Mouse (Mus musculus) MEL (cell line): ENCODE data around the gene Med14. TPM values are rescaled to one million over a fixed set of nuclear protein-coding genes. Genes with fewer than 3 reads are reported as not detected.

ENCODE experiments used
- DNase-seq: peaks from one replicate; pipeline ENCODE4 v3.0.0; 2011; ENCODE audit warnings: low read depth, low spot score
- H3K27ac ChIP-seq: 2 replicates; pipeline ENCODE4 v1.5.1; 2012; ENCODE audit warnings: low read depth, mild to moderate bottlenecking, control low read depth, low read length, moderate library complexity; ENCODE audit not compliant: control insufficient read depth
- H3K27me3 ChIP-seq, 2 experiments: fragments of 150-350 bp in 1 of 2; sonication (generic) in 1 of 2; 2 replicates each; pipeline ENCODE4 v1.6.1; 2012; ENCODE audit warnings: low read length in 2 of 2, mild to moderate bottlenecking in 2 of 2, improper control_type of control experiment in 1 of 2, moderate library complexity in 1 of 2; ENCODE audit not compliant: insufficient read depth in 2 of 2, control insufficient read depth in 1 of 2
- H3K36me3 ChIP-seq, 2 experiments: 2 replicates each; pipeline ENCODE4 v1.6.1; 2012 to 2014; ENCODE audit warnings: low read length in 2 of 2, improper control_type of control experiment in 1 of 2, inconsistent platforms in 1 of 2, mild to moderate bottlenecking in 1 of 2; ENCODE audit not compliant: insufficient read depth in 2 of 2, control insufficient read depth in 1 of 2
- H3K4me1 ChIP-seq, 2 experiments: fragments of 150-350 bp in 1 of 2; sonication (generic) in 1 of 2; 2 replicates each; pipeline ENCODE4 v1.6.1; 2012; ENCODE audit warnings: low read length in 2 of 2, improper control_type of control experiment in 1 of 2, mild to moderate bottlenecking in 1 of 2; ENCODE audit not compliant: insufficient read depth in 2 of 2, control insufficient read depth in 1 of 2
- H3K4me3 ChIP-seq, 2 experiments: fragments of 150-350 bp in 1 of 2; sonication (generic) in 1 of 2; 2 replicates each; pipeline ENCODE4 v1.5.1; 2012; ENCODE audit warnings: low read depth in 2 of 2, low read length in 2 of 2, mild to moderate bottlenecking in 2 of 2, moderate library complexity in 2 of 2, control low read depth in 1 of 2, improper control_type of control experiment in 1 of 2; ENCODE audit not compliant: control insufficient read depth in 1 of 2, insufficient read depth in 1 of 2
- H3K79me2 ChIP-seq: 2 replicates; pipeline ENCODE4 v1.6.1; 2012; ENCODE audit warnings: mild to moderate bottlenecking, low read length, moderate library complexity; ENCODE audit not compliant: control insufficient read depth, poor library complexity, insufficient read depth
- H3K9ac ChIP-seq: 2 replicates; pipeline ENCODE4 v1.6.1; 2012; ENCODE audit warnings: low read depth, mild to moderate bottlenecking, control low read depth, low read length, moderate library complexity; ENCODE audit not compliant: control insufficient read depth, poor library complexity, severe bottlenecking
- H3K9me3 ChIP-seq: fragments of 150-350 bp; sonication (generic); replicated peaks from 2 replicates; pipeline ENCODE4 v1.6.1; 2012; ENCODE audit warnings: mild to moderate bottlenecking, low read length, improper control_type of control experiment, moderate library complexity; ENCODE audit not compliant: insufficient read depth
- BHLHE40 ChIP-seq: IDR thresholded peaks from 2 replicates; pipeline ENCODE4 v1.6.1; 2012; ENCODE audit warnings: low read depth, mild to moderate bottlenecking, inconsistent platforms, low read length, improper control_type of control experiment, borderline replicate concordance
- CHD2 ChIP-seq: IDR thresholded peaks from 2 replicates; pipeline ENCODE4 v1.6.1; 2011; ENCODE audit warnings: low read length, improper control_type of control experiment
- CTCF ChIP-seq, 3 experiments: IDR thresholded peaks in 2 of 3; conservative IDR thresholded peaks in 1 of 3; 2 replicates each; pipeline ENCODE4 v1.5.1; 2011 to 2012; ENCODE audit warnings: low read length in 3 of 3, low read depth in 2 of 3, mild to moderate bottlenecking in 2 of 3, improper control_type of control experiment in 1 of 3, inconsistent platforms in 1 of 3, mixed read lengths in 1 of 3, moderate library complexity in 1 of 3; ENCODE audit not compliant: control insufficient read depth in 1 of 3, insufficient read depth in 1 of 3, poor library complexity in 1 of 3, severe bottlenecking in 1 of 3
- E2F4 ChIP-seq: IDR thresholded peaks from 2 replicates; pipeline ENCODE4 v1.6.1; 2011; ENCODE audit warnings: low read depth, low read length, improper control_type of control experiment, borderline replicate concordance
- ELF1 ChIP-seq: IDR thresholded peaks from 2 replicates; pipeline ENCODE4 v1.6.1; 2014; ENCODE audit warnings: low read depth, mild to moderate bottlenecking, inconsistent platforms, low read length, improper control_type of control experiment, moderate library complexity
- EP300 ChIP-seq, 2 experiments: IDR thresholded peaks; 2 replicates each; pipeline ENCODE4 v1.6.1; 2011; ENCODE audit warnings: improper control_type of control experiment in 2 of 2, low read length in 2 of 2, low read depth in 1 of 2, mild to moderate bottlenecking in 1 of 2
- GATA1 ChIP-seq: IDR thresholded peaks from 2 replicates; pipeline ENCODE4 v1.6.1; 2011; ENCODE audit warnings: low read depth, low read length, improper control_type of control experiment
- JUND ChIP-seq: IDR thresholded peaks from 2 replicates; pipeline ENCODE4 v1.6.1; 2011; ENCODE audit warnings: low read depth, mild to moderate bottlenecking, improper control_type of control experiment, low read length
- KAT2A ChIP-seq: conservative IDR thresholded peaks from 2 replicates; pipeline ENCODE4 v1.6.1; 2012; ENCODE audit warnings: low read depth, low read length, improper control_type of control experiment, inconsistent platforms
- MAFK ChIP-seq: IDR thresholded peaks from 2 replicates; pipeline ENCODE4 v1.6.1; 2011; ENCODE audit warnings: low read depth, mild to moderate bottlenecking, low read length, improper control_type of control experiment, borderline replicate concordance
- MAX ChIP-seq: IDR thresholded peaks from 2 replicates; pipeline ENCODE4 v1.6.1; 2011; ENCODE audit warnings: low read length, improper control_type of control experiment
- MAZ ChIP-seq: IDR thresholded peaks from 2 replicates; pipeline ENCODE4 v1.6.1; 2012; ENCODE audit warnings: low read depth, mild to moderate bottlenecking, inconsistent platforms, low read length, improper control_type of control experiment
- MYB ChIP-seq: IDR thresholded peaks from 2 replicates; pipeline ENCODE4 v1.6.1; 2011; ENCODE audit warnings: mild to moderate bottlenecking, low read depth, low read length, improper control_type of control experiment
- MYC ChIP-seq: IDR thresholded peaks from 2 replicates; pipeline ENCODE4 v1.6.1; 2011; ENCODE audit warnings: low read depth, mild to moderate bottlenecking, low read length, improper control_type of control experiment, moderate library complexity
- POLR2A ChIP-seq, 2 experiments: IDR thresholded peaks; 2 replicates each; pipeline ENCODE4 v1.6.1; 2011 to 2012; ENCODE audit warnings: low read length in 2 of 2, mild to moderate bottlenecking in 2 of 2, control low read depth in 1 of 2, improper control_type of control experiment in 1 of 2, low read depth in 1 of 2, moderate library complexity in 1 of 2; ENCODE audit not compliant: control insufficient read depth in 1 of 2, insufficient read depth in 1 of 2, poor library complexity in 1 of 2
- POLR2AphosphoS2 ChIP-seq: IDR thresholded peaks from 2 replicates; pipeline ENCODE4 v1.6.1; 2011; ENCODE audit warnings: low read length, improper control_type of control experiment
- POLR2AphosphoS5 ChIP-seq: IDR thresholded peaks from 2 replicates; pipeline ENCODE4 v1.6.1; 2012; ENCODE audit warnings: low read depth, borderline replicate concordance, mild to moderate bottlenecking, inconsistent platforms, low read length, moderate library complexity, mixed read lengths
- SIN3A ChIP-seq: IDR thresholded peaks from 2 replicates; pipeline ENCODE4 v1.6.1; 2012; ENCODE audit warnings: low read length, improper control_type of control experiment, inconsistent platforms
- SMC3 ChIP-seq: IDR thresholded peaks from 2 replicates; pipeline ENCODE4 v1.6.1; 2011; ENCODE audit warnings: low read depth, low read length, improper control_type of control experiment
- TAL1 ChIP-seq: IDR thresholded peaks from 2 replicates; pipeline ENCODE4 v1.6.1; 2012; ENCODE audit warnings: mild to moderate bottlenecking, inconsistent platforms, low read length, moderate library complexity, mixed read lengths
- TBP ChIP-seq: IDR thresholded peaks from 2 replicates; pipeline ENCODE4 v1.8.0; 2011; ENCODE audit warnings: low read depth, low read length, improper control_type of control experiment
- USF1 ChIP-seq: IDR thresholded peaks from 2 replicates; pipeline ENCODE4 v1.6.1; 2014; ENCODE audit warnings: low read depth, mild to moderate bottlenecking, inconsistent platforms, low read length, improper control_type of control experiment, moderate library complexity
- USF2 ChIP-seq, 2 experiments: IDR thresholded peaks; 2 replicates each; pipeline ENCODE4 v1.6.1; 2011 to 2012; ENCODE audit warnings: improper control_type of control experiment in 2 of 2, low read length in 2 of 2, borderline replicate concordance in 1 of 2, inconsistent platforms in 1 of 2, low read depth in 1 of 2, mild to moderate bottlenecking in 1 of 2; ENCODE audit not compliant: insufficient read depth in 1 of 2
- ZC3H11A ChIP-seq: IDR thresholded peaks from 2 replicates; pipeline ENCODE4 v1.6.1; 2012; ENCODE audit warnings: low read depth, mild to moderate bottlenecking, inconsistent platforms, low read length, improper control_type of control experiment
- ZMIZ1 ChIP-seq: IDR thresholded peaks from 2 replicates; pipeline ENCODE4 v1.6.1; 2012; ENCODE audit warnings: low read depth, mild to moderate bottlenecking, inconsistent platforms, low read length, improper control_type of control experiment, moderate library complexity
- ZNF384 ChIP-seq: IDR thresholded peaks from 2 replicates; pipeline ENCODE4 v1.6.1; 2012; ENCODE audit warnings: low read depth, mild to moderate bottlenecking, inconsistent platforms, low read length, improper control_type of control experiment
- polyA plus RNA-seq, 2 experiments: library from polyadenylated mRNA; stranded (reverse) in 1 of 2; unstranded in 1 of 2; fragments of >175 nt in 1 of 2; fragments of >200 nt in 1 of 2; gene quantifications; 2 replicates each; pipeline versions ENCODE4 v1.2.1 to v1.2.4; 2012; ENCODE audit warnings: low replicate concordance in 2 of 2, low read depth in 1 of 2; ENCODE audit not compliant: insufficient read length in 2 of 2, insufficient read depth in 1 of 2, missing spikeins in 1 of 2
- total RNA-seq: library from RNA; depleted of rRNA; stranded (reverse); fragments of 300-350 nt; gene quantifications from 2 replicates; pipeline ENCODE4 v1.2.3, GENCODE M21; 2012

Gene Med14
- total and polyA plus RNA-seq, 3 experiments, result 34.6 to 77.9 (median 53.3) TPM

DNA sequence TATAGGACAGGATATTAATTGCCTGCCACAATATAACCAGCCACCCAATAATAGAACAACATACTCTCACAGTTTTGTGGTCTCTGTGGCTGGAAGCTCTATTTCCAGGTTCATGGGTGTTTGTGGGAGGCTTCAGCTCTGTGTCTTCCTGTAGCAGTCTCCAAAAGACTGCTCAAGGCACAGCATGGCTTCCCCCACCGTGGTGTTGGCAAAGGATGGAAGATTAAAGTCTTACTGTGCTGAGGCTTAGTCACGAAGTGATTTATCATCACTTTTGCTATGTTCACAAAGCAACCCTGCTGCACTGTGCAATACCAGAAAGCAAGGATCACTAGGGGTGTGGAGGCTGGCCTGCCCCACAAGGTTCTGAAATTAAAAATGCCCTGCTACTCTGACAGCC lies 108.0 kb downstream of the Med14 start:
- H3K27me3 ChIP-seq, result no peaks in the 10 kb centered on the region
- no peak overlapping the region for H3K27ac ChIP-seq
- no peaks in the 10 kb centered on the region for H3K79me2 ChIP-seq
- no peak for DNase-seq
- peaks cover 0 to 5% of the 10 kb centered on the region in 2 experiments; a peak in 2 of 4 replicates for H3K36me3 ChIP-seq
- no peak overlapping the region for H3K9ac ChIP-seq
- TF ChIP-seq ZC3H11A, result no peak
- TF ChIP-seq MAFK, result no peak
- no peak for TF ChIP-seq TBP
- TF ChIP-seq TAL1, result no peak
- TF ChIP-seq ZNF384, result no peak
- no peak for TF ChIP-seq KAT2A
- no peak for TF ChIP-seq USF2 (IDR thresholded peaks at IDR 0.05; ENCODE audit: borderline replicate concordance in 1 of 2, insufficient read depth in 1 of 2, low read depth in 1 of 2, low read length in 2 of 2)
- TF ChIP-seq MYB, result no peak
- no peak for TF ChIP-seq POLR2AphosphoS5
- no peak for TF ChIP-seq JUND
- no peak; the same call in 1 of the 2 replicates for TF ChIP-seq POLR2AphosphoS2
- no peak for TF ChIP-seq E2F4
- TF ChIP-seq USF1, result no peak
- TF ChIP-seq SMC3, result no peak
- TF ChIP-seq GATA1, result no peak
- no peak for TF ChIP-seq MAX
- no peak for TF ChIP-seq MYC
- TF ChIP-seq BHLHE40, result no peak
- TF ChIP-seq, all 39 proteins: peak for 0
- Histone ChIP-seq H3K4me3 (no peak overlapping the region), H3K9me3 (no peaks in the 10 kb centered on the region), H3K4me1 (no peaks in the 10 kb centered on the region)

GRCm38 (mm10) chrX:12651906-12652305 lies 110.0 kb downstream of the Med14 start:
- H3K4me3 ChIP-seq, result no peak overlapping the region
- H3K27me3 ChIP-seq, result no peaks in the 10 kb centered on the region
- no peaks in the 10 kb centered on the region for H3K9me3 ChIP-seq
- H3K27ac ChIP-seq, result no peak overlapping the region
- no peaks in the 10 kb centered on the region for H3K79me2 ChIP-seq
- no peak for DNase-seq
- no peaks in the 10 kb centered on the region for H3K4me1 ChIP-seq
- H3K36me3 ChIP-seq, result peaks cover 0 to 4% of the 10 kb centered on the region in 2 experiments; a peak in 2 of 4 replicates
- no peak overlapping the region for H3K9ac ChIP-seq
- TF ChIP-seq CHD2, result no peak
- TF ChIP-seq MAFK, result no peak
- no peak for TF ChIP-seq ZMIZ1
- no peak for TF ChIP-seq CTCF (IDR thresholded peaks at IDR 0.05 in 2 of 3, conservative IDR thresholded peaks at IDR 0.05 in 1 of 3; ENCODE audit: control insufficient read depth in 1 of 3, insufficient read depth in 1 of 3, low read depth in 2 of 3, low read length in 3 of 3, poor library complexity in 1 of 3, severe bottlenecking in 1 of 3)
- no peak for TF ChIP-seq MAZ
- no peak for TF ChIP-seq GATA1
- no peak for TF ChIP-seq ELF1
- no peak for TF ChIP-seq MAX
- no peak for TF ChIP-seq USF2 (IDR thresholded peaks at IDR 0.05; ENCODE audit: borderline replicate concordance in 1 of 2, insufficient read depth in 1 of 2, low read depth in 1 of 2, low read length in 2 of 2)
- TF ChIP-seq EP300 (IDR thresholded peaks at IDR 0.05; ENCODE audit: low read depth in 1 of 2, low read length in 2 of 2), result no peak
- no peak for TF ChIP-seq POLR2A (IDR thresholded peaks at IDR 0.05; ENCODE audit: control insufficient read depth in 1 of 2, insufficient read depth in 1 of 2, low read depth in 1 of 2, low read length in 2 of 2, poor library complexity in 1 of 2)
- TF ChIP-seq SIN3A, result no peak
